Mouse (Mus musculus) spleen, postnatal 4 days (tissue): ENCODE results near the gene Alg5.

Source experiments
- DNase-seq, 2 experiments: peaks; one replicate each; pipeline ENCODE4 v3.0.0; 2022; ENCODE audit warnings: low spot score in 2 of 2

Gene Alg5

DNA sequence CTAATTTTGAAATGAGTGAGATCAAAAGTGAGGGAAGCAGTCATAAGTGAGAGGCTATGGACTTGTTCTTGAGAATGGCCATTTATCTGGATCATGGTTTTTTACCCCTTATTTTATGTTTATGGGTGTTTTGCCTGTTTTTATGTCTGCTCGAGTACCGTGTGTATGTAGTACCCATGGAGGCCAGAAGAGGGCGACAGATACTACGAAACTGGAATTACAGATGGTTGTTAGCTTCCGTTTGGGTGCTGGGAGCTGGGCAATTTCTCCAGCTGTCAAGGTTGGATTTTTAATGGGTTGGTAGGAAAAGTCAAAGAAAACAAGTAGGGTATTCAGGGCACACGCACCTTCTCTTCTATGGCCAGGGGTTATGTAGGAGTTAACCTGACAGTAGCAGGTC, 58.4 kb downstream of the Alg5 start:
- no peak for DNase-seq

DNA sequence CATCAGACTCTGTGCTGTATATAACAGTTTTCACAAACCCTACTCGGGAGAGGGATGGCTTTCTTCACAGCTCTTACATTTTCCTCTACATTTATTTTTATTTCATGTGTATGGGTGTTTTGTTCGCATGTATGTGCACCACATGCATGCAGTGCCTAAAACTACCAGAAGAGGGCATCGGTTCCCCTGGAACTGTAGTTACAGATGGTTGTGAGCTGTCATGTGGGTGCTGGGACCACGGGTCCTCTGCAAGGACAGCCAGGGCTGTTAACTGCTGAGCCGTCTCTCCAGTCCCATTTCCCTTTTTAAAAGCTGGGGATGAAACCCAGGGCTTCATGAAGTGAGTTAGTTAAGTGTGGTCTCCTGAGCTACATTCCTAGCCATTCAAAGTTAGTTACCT, 60.0 kb downstream of the Alg5 start:
- DNase-seq: no peak

DNA sequence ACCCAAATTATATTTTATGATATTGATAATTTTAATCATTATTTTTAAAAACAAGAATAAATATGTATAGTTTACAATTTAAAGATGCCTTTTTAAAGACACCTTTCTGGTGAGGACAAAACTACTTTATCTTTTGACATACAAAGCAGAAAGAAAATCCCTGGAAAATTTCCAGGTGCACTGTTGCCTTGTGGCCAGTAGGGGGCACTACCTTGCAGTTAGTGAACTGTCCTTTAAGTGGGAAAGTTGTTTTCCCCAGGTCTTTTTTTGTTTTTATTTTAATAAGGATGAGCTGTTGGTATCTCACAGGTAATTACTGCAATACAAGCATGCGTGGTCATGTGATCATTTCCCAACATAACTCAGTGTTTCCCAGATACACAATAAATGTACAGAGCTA, 60.5 kb downstream of the Alg5 start:
- no peak for DNase-seq

DNA sequence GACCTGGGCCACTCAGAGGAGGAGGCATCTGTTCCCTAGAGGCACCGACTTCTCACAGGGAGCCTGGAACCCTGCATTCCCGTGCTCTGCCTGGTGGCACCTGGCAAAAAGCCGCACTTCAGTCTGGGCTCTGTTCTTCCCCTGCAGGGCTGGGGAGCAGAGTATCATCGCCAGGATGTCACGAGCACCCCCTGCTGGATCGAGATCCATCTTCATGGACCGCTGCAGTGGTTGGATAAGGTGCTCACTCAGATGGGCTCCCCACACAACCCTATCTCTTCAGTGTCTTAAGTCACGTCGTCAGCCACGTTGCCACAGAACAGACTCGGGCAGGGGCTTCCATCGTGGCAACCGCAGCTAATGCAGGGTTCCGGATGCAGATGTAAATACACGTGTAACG, 61.9 kb downstream of the Alg5 start:
- DNase-seq: peak in 1 of 2 experiments; percentile 24
